Mouse (Mus musculus): ENCODE results near the gene Msantd2.
A peak's percentile ranks its signal among the peaks of the same experiment; 100 is the strongest.

Msantd2 gene

DNA sequence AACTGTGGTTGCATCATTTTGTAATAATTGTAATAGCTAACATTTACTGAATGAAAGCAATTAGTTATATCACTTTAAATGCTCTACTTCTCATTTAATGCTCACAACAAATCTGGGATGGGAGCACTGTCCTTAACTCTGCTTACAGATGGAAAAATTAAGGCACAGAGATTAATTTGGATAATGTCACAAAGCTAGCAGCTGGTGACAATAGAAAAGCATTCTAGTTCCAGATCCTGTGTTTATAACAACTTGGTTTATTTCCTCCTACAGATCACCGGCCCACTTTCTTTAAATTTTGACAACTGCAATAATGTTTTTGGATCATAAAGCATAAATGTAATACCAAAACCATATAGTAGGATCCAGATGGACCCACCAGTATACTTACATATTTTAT lies 16.9 kb downstream of the Msantd2 start:
- DNase-seq = no peak

DNA sequence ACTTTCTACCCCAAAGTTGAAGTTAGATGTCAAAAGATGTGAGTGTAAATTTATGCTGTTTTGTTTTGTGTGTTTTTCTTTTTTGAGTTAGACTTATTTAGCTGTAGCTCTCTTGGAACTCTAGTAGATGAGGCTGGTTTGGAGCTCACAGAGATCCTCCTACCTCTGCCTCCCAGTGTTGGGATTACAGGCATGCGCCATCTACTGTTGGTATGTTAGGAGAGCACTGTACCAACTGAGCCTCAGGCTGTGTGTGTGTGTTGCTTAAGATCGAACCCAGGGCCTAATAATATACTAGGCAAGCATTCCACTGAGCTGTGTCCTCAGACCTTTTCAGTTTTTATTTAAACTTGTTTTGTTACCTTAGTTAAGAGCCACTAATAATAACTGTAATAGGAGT lies 23.0 kb downstream of the Msantd2 start:
- DNase-seq = no peak

DNA sequence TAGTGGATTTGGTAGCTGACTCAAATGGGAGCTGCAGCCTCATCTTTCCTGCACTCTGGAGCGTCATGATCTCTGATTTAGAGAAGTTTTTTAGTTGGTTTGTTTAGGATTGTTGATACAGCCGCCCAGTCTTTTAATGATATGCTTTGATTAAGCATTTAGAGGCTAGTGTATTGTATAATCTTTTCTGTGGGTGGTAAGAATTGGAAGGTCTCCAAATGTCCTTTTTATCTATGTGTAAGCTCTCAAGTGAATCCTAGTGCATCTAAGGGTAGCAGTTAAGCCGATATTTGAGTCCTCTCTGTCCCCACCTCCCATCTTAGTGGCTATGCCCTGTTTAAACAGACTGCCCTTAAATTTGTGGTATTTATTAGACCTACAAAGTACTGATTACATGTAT lies 25.3 kb downstream of the Msantd2 start:
- no peak for DNase-seq

DNA sequence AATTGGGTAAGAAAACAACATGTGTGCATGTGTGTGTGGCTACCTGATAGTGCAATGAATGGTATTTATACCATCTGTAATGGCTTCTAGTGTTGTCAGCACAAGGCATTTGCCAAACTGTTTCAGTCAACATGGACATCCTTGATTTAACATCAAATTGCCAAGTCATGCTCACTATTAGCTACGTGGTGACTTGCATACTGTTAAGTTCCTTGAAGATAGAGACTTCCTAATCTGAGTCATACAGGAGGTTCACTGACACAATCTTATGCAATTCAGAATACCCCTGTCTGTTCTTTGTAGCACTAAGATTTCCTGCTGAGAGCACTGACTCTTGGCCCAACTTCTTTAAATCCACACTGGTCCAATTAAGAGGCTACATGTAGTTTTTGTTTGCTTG lies 28.3 kb downstream of the Msantd2 start:
- DNase-seq = no peak

GRCm38 (mm10) chr9:37518991-37519390 lies 29.9 kb downstream of the Msantd2 start:
- no peak for DNase-seq

- DNase-seq = no peak
Observed at GRCm38 (mm10) chr9:37519995-37520394, 30.9 kb downstream of the Msantd2 start.

- DNase-seq = no peak
Observed at GRCm38 (mm10) chr9:37525461-37525860, 36.3 kb downstream of the Msantd2 start.

- no peak for DNase-seq
Observed at GRCm38 (mm10) chr9:37526443-37527395, 37.6 kb downstream of the Msantd2 start.

DNA sequence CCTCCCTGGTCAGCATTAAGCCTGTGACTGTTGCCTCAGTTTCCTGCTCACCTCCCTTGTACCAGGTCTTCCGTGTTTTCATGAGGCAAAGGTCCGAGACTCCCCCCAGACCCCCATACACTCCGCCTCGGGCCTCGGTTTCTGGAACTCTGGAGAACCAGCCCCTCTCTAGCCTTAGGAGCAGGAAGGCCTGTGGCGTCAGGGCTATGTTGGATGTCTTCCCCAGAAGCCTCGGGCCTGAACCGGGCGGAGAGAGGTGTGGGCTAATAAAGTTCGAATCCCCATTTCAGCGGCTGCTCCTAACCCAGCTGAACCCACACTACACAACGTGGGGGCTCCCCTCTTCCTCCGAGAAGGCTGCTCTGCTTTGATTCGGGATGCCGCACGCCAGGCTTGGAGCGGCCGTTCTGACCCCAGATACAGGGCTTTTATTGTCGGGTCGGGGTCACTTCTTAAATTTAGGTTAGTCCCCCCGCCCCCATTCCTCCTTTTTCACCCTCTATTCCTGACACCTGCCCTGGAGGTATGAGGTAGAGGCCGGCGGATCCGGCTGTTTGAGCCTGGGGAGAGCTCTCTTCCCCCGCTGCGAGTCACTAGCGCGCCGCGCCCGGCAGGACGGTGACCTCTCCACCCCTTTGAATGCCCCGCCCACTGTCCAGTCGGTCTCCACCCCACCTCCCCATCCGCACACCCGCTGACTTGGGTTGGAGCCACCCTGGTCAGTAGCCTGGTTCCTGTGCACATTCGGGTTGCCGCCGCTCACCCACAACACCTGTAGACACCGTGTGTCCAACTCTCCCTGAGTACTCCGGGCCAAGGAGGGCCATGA lies 38.5 kb downstream of the Msantd2 start, which contains the start of gene Esam:
TSS of gene Esam (plus strand) at position 683 of the 829 bp plus-strand sequence.
- no peak for DNase-seq

DNA sequence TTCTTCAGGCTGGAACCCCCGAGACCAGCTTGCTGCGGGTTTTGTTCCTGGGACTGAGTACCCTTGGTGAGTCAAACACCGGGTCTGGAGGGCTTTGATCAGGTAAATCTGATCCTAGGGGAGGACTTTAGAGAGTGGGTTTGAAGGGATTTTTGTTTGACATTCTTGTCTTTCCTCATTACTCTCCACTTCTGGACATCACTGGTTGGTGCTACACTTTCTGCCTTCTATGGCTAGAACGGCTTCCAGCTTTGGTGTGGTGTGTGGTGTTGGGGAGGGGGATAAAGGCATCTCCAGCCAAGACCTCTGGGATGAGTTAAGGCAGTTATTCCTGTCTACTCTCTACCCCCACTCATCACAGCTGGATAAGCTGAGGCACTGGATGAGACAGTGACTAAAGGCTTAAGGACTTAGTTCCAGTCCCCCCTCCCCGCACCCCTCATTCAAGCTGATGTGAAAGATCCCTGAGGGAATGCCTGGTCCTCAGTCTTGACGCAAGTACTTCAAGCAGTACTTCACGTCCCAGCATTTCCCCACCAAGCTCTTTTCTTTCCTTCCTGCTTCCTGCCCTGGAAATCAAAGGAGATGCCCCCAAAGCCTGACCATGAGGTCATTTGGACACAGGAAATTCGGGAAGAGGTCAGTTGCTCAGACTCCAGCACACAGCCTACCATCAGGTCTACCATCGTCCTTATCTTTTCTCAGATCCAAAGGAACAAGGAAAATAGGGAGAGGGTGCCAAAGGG lies 39.3 kb downstream of the Msantd2 start:
- DNase-seq = no peak

- DNase-seq = peak; percentile 7
Observed at GRCm38 (mm10) chr9:37530031-37530887, 41.1 kb downstream of the Msantd2 start.

GRCm38 (mm10) chr9:37530888-37531705 lies 42.0 kb downstream of the Msantd2 start:
- DNase-seq = no peak

DNA sequence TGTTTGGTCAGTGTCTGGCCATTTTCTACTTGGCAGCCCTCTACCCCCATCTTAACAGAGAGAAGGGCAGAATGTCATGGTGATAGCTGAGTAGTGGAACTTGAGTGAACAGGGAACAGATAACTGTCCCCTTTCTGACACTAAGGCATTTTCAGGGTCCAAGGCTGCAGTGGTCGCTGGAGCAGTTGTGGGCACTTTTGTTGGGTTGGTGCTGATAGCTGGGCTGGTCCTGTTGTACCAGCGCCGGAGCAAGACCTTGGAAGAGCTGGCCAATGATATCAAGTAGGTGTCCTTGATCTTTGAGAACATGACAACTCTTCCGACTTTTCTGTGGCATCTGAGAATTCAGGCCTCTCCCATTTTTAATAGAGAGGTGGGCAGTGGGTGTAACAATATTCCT lies 47.7 kb downstream of the Msantd2 start:
- DNase-seq = no peak

GRCm38 (mm10) chr9:37537658-37538250 lies 48.6 kb downstream of the Msantd2 start:
- DNase-seq = no peak

- DNase-seq = no peak
Observed at GRCm38 (mm10) chr9:37539170-37540025, 50.3 kb downstream of the Msantd2 start, which contains the start of gene Vsig2. Gene Vsig2, plus strand, starts transcription at chr9:37539255.

DNA sequence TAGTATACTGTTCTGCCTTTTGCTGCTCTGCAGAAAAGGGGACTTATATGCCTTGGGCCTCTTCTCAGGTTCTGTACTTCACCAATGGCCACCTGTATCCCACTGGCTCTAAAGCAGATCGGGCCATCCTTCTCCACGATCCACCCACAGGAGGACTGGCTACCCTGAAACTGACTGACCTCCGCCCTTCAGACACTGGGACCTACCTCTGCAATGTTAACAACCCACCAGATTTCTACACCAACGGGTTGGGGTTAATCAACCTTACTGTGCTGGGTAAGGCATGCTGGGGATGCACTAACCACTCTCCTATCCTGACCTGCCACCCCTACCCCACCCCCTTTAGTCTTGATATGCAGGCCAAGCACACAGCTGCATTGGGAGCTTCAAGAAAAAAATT lies 51.1 kb downstream of the Msantd2 start:
- DNase-seq = no peak

DNA sequence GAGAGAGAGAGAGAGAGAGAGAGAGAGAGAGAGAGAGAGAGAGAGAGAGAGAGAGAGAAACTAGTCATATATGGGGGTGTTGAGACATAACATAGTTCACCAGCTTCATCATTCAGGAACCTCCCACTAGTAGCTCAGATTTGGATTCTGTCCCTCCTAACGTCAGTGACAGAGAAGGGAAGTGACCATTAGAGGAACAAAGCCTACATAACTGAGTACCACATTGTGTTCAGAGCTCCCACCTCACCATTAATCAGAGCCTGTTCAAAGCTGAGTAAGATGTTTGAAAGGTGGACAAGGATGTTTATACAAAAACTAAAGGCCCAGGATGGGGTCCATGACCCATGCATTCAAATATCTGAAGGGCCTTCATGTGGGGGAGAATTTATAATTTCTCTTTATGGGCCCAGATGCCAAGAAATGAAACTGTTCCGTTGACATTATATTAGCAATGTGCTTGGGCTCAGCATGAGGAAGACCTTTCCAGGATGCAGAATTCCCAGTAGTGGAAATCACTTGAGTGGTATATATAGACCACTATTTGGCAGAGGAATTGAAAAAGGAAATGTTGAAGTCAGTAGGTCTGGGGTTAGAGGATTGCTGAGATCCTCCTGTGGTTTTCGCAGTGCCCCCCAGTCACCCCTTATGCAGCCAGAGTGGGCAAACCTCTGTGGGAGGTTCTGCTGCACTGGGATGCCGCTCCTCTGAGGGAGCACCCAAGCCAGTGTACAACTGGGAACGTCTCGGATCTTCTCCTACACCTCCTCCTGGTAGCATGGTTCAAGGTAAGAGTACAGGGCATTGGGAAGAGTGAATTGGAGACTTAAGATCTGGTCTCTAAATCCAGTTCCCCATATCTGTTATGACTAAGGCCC lies 51.8 kb downstream of the Msantd2 start:
- no peak for DNase-seq

DNA sequence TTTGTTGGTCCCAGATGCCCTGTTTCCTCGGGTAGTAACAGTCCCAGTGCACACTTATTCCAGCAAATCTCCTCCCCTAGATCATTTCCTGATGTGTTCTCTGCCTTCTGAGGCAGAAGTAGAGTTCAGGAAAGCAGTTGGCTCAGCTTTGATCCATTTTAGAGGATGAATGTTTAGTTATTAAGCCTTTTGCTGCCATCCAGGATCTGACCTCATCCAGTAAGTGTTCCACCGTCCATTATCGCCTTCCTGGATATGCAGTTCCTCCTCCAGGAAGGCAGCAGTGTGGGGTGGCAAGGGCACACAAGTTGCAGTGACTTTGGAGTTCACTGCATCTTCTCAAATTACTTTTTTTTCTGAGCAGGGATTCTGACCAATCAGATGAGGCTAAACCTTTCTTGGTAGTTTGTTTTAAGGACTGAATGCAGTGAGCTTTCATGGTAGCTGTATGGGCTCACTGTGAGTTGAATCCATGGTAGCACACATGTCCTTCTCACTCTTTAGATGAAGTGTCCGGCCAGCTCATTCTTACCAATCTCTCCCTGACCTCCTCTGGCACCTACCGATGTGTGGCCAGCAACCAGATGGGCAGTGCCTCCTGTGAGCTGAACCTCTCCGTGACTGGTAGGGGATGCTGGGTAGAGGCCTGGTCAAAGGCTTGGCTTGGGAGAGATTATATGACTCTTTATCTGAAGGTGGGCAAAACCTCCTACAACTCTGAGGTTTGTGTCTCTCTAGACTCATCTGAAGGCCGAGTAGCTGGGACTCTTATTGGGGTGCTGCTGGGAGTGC lies 52.9 kb downstream of the Msantd2 start:
- no peak for DNase-seq
